Mouse (Mus musculus) testis, adult 2 months (tissue): ENCODE data around the gene Als2. TPM values are rescaled to one million over a fixed set of nuclear protein-coding genes. Genes with fewer than 3 reads are reported as not detected.

Source experiments
- H3K27ac ChIP-seq: fragments of 200-500 bp; 2 replicates; pipeline ENCODE4 v1.5.1; 2012; ENCODE audit warnings: low read depth, low read length; ENCODE audit not compliant: control insufficient read depth, insufficient read depth
- H3K27me3 ChIP-seq: fragments of 200-500 bp; 2 replicates; pipeline ENCODE4 v1.6.1; 2012; ENCODE audit warnings: mild to moderate bottlenecking, low read length, moderate library complexity; ENCODE audit not compliant: control insufficient read depth, insufficient read depth
- H3K36me3 ChIP-seq: fragments of 200-500 bp; 2 replicates; pipeline ENCODE4 v1.6.1; 2012; ENCODE audit warnings: mild to moderate bottlenecking, low read length; ENCODE audit not compliant: control insufficient read depth, insufficient read depth
- H3K4me1 ChIP-seq: fragments of 200-500 bp; 2 replicates; pipeline ENCODE4 v1.6.1; 2012; ENCODE audit warnings: low read length; ENCODE audit not compliant: control insufficient read depth, insufficient read depth
- H3K4me3 ChIP-seq: fragments of 200-500 bp; 2 replicates; pipeline ENCODE4 v1.5.1; 2012; ENCODE audit warnings: low read depth, mild to moderate bottlenecking, low read length, moderate library complexity, mixed read lengths; ENCODE audit not compliant: control insufficient read depth
- CTCF ChIP-seq: fragments of 200-500 bp; IDR thresholded peaks from 2 replicates; pipeline ENCODE4 v1.5.1; 2012; ENCODE audit warnings: low read depth, mild to moderate bottlenecking, inconsistent platforms, low read length, moderate library complexity; ENCODE audit not compliant: control insufficient read depth, insufficient read depth, insufficient replicate concordance
- POLR2A ChIP-seq: fragments of 200-500 bp; IDR thresholded peaks from 2 replicates; pipeline ENCODE4 v1.6.1; 2012; ENCODE audit warnings: low read depth, mild to moderate bottlenecking, inconsistent platforms, low read length, moderate library complexity; ENCODE audit not compliant: control insufficient read depth
- polyA plus RNA-seq: library from polyadenylated mRNA; depleted of rRNA; stranded (reverse); fragments of >200 nt; gene quantifications from 2 replicates; pipeline ENCODE4 v1.2.3, GENCODE M21; 2012

The Als2 gene
- polyA plus RNA-seq, 1 experiment = 7.1 TPM

DNA sequence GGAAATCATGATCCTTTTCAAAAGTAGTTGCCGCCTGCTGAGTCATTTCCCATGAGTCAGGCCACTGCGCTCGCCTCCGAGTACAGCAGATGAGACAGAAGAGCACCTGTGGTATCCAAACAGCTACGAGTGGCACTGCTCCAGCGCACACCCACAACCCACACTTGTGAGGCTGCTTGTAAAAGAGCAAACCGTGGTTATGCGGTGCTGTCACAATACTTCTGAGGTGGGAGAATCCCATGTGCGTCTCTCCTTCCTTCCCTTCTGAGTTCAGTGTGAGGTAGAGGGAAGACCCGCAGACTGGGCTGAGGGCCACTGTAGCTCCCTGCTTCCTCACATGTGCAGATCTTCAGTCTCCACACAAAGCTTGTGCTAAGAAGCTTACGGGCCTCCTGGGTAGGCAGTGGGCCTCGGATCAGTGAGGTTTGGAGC is 74.0 kb downstream of the Als2 start, which contains the start of gene Mpp4:
TSS of gene Mpp4 (minus strand) at position 360 of the 432 bp plus-strand sequence.
- no peaks in the 10 kb centered on the region for H3K4me1 ChIP-seq
- TF ChIP-seq CTCF = no peak
- TF ChIP-seq POLR2A = no peak
- H3K27me3 ChIP-seq = no peaks in the 10 kb centered on the region
- peaks cover 3% of the 10 kb centered on the region for H3K36me3 ChIP-seq
- no peak within 1 kb of the TSS for H3K4me3 ChIP-seq
- no peak within 1 kb of the TSS for H3K27ac ChIP-seq

DNA sequence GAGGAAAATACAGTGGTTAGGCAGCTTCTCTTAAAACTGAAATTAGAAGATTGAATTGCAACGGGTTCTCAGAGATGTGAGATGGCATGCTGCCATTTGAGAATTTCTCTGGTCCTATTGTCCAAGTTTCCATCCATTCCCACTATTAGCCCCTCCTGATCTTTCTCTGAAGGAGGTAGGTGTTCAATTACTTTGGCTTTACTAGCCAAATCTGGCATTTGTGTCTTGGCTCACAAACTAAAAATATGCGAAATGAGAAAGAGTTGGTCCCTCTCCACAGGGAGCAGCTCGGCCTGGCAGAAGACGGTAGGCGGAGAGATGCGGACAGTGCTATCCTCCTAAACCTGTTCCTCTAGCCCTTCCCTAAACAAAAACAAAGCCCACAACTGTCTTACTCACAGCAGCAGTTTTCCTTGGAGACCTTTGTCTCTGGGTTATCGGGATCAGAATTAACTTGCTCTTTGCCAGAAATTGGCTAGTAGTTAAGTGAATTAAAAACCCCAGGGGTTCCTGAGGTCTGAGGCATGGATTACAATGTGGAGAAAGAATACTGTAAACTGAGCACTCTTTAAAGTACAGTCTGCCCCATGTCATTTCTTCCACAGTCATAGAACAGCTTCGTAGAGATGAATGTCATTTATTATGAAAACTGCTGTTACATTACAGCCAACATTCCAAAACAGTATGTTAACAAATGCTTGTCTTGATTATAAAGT is 74.6 kb downstream of the Als2 start:
- no peak overlapping the region for H3K27ac ChIP-seq
- no peaks in the 10 kb centered on the region for H3K27me3 ChIP-seq
- H3K4me3 ChIP-seq = no peak overlapping the region
- peaks cover 3% of the 10 kb centered on the region for H3K36me3 ChIP-seq
- TF ChIP-seq POLR2A = no peak
- no peak for TF ChIP-seq CTCF
- H3K4me1 ChIP-seq = no peaks in the 10 kb centered on the region

DNA sequence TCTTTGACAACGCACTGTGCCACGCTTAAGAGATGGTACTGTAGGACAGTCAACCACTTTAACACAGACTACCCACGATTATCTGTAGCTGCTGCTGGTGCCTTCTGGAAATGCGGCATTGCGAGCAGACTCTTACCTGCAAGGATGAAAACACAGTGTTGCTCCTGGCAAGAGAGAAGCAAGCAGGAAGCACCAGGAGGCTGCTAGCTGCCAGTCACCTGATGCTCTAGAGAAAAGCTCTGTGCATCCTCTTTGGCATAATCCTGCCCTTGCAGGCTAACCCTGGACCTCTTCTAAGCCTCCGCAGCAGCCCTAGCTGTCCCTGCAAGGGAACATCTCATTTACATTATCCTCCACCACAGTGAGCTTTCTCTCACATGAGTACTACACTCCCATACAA is 75.6 kb downstream of the Als2 start:
- TF ChIP-seq CTCF = no peak
- Histone ChIP-seq H3K36me3 (peaks cover 3% of the 10 kb centered on the region; the same call in 1 of the 2 replicates), H3K4me1 (no peaks in the 10 kb centered on the region), H3K27ac (no peak overlapping the region), H3K4me3 (no peak overlapping the region), H3K27me3 (no peaks in the 10 kb centered on the region)

DNA sequence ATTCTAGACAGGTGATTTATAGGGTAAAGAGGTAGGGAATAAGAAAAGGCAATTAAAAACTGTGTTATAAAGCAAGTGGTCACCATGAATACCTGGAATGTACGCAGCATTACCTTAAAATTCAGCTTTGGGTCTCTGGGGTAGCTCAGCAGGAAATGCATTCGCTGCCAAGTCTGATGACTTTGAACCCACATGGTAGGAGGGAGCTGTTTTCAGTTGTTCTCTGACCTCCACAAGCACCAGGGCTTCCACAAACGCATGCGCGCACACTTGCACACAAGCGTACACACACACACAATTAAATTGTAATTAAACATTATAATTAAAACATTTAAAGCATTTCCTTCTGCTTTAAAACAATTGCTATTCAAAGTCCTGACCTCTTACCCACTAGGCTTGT is 76.2 kb downstream of the Als2 start:
- Histone ChIP-seq H3K4me1 (no peaks in the 10 kb centered on the region), H3K4me3 (no peak overlapping the region), H3K27me3 (no peaks in the 10 kb centered on the region), H3K36me3 (peaks cover 3% of the 10 kb centered on the region; the same call in 1 of the 2 replicates), H3K27ac (no peak overlapping the region)
- TF ChIP-seq CTCF = no peak
- TF ChIP-seq POLR2A = no peak

DNA sequence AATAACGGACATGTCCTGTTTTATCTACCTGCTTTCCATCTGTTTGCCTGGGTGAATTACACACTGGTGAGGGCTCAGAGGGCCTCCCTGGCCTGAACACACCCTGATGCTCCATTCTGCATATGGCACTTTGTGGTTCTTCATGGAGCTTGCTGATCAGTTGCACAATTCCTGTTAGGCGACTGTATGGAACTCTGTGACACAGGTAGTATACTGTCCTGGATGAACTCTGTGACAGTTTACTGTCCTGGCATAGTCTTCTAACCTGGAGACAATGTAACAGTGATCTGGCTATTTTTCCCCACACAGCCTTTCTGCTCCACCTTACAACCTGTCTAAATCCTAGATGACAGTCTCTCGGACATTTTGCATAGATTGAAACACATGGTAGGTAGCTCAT is 77.9 kb downstream of the Als2 start:
- Histone ChIP-seq H3K36me3 (peaks cover 3% of the 10 kb centered on the region; the same call in 1 of the 2 replicates), H3K4me3 (no peak overlapping the region), H3K27me3 (no peaks in the 10 kb centered on the region), H3K27ac (no peak overlapping the region), H3K4me1 (no peaks in the 10 kb centered on the region)
- TF ChIP-seq CTCF (no peak), POLR2A (no peak)

DNA sequence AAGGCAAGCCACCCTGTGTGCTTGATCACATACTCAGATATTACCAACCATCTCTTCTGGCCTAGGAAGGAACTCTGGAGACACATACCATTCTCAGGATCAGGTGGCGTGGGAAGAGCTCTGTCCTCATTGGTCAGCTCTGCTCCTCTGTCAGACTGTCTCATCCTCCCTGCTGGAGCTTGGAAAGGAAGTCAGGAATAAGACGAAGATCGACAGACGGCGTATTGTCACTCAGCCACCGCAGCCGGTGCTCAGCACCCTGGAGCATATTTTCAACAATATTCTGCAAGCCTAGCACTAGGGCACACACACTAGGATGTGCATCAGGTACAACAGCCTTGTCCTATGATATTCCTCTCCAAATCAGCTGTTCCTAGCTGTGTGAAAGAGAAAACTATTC is 78.5 kb downstream of the Als2 start:
- TF ChIP-seq POLR2A (no peak), CTCF (no peak)
- H3K4me1 ChIP-seq = no peaks in the 10 kb centered on the region
- no peaks in the 10 kb centered on the region for H3K27me3 ChIP-seq
- peaks cover 1% of the 10 kb centered on the region; the same call in 1 of the 2 replicates for H3K36me3 ChIP-seq
- H3K4me3 ChIP-seq = no peak overlapping the region
- H3K27ac ChIP-seq = no peak overlapping the region

DNA sequence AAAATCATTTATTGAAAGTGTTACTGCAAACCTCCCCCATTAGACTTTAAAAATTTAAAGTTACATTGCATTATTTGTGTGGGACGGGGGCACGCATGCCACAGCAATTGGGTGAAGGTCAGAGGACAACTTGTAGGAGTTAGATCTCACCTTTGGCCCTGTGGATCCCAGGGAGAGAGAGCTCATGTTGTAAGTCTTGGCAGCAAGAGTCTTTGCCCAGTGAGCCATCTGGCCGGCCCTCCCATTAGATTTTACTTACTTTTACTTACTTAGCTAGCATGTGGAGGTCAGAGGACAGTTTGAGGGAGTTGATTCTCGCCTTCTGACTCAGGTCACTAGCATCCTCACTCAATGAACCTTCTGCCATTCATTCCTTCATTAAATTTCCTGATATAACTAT is 79.2 kb downstream of the Als2 start:
- Histone ChIP-seq H3K4me3 (no peak overlapping the region), H3K27ac (no peak overlapping the region), H3K4me1 (no peaks in the 10 kb centered on the region)

More for the DNA sequence above, 79.2 kb downstream of the Als2 start:
- H3K27me3 ChIP-seq = no peaks in the 10 kb centered on the region
- TF ChIP-seq CTCF (no peak), POLR2A (no peak)
- no peaks in the 10 kb centered on the region for H3K36me3 ChIP-seq
